Mouse (Mus musculus) hindbrain, embryonic 14.5 days (tissue): ENCODE results near the gene Nat10. TPM values are rescaled to one million over a fixed set of nuclear protein-coding genes. Genes with fewer than 3 reads are reported as not detected.

Experiments
- ATAC-seq: fragments of 200-750 bp; cut with Nextera tagmentation; 2 replicates; pipeline ENCODE4 v1.8.0; 2017; ENCODE audit warnings: moderate number of reproducible peaks, mild to moderate bottlenecking, moderate TSS enrichment, moderate library complexity; ENCODE audit not compliant: low FRiP score
- DNase-seq: peaks from one replicate; pipeline ENCODE4 v3.0.0-alpha.2; 2015; ENCODE audit warnings: low spot score
- H3K27ac ChIP-seq: fragments of 300-500 bp; sonication (generic); 2 replicates; pipeline ENCODE4 v1.5.1; 2014; ENCODE audit warnings: mild to moderate bottlenecking, moderate library complexity
- H3K27me3 ChIP-seq: fragments of 300-500 bp; sonication (generic); 2 replicates; pipeline ENCODE4 v1.6.1; 2014; ENCODE audit warnings: mild to moderate bottlenecking, low read length, mixed read lengths; ENCODE audit not compliant: control insufficient read depth, insufficient read depth
- H3K36me3 ChIP-seq: fragments of 300-500 bp; sonication (generic); replicated peaks from 2 replicates; pipeline ENCODE4 v1.6.1; 2014; ENCODE audit not compliant: control insufficient read depth, insufficient read depth
- H3K4me1 ChIP-seq: fragments of 300-500 bp; sonication (generic); replicated peaks from 2 replicates; pipeline ENCODE4 v1.6.1; 2014; ENCODE audit warnings: antibody characterized with exemption, low read length, mixed read lengths; ENCODE audit not compliant: control insufficient read depth, insufficient read depth
- H3K4me2 ChIP-seq: fragments of 300-500 bp; sonication (generic); replicated peaks from 2 replicates; pipeline ENCODE4 v1.6.1; 2014; ENCODE audit warnings: mild to moderate bottlenecking, moderate library complexity
- H3K4me3 ChIP-seq: fragments of 300-500 bp; sonication (generic); replicated peaks from 2 replicates; pipeline ENCODE4 v1.5.1; 2014; ENCODE audit warnings: mild to moderate bottlenecking, low read length
- H3K9ac ChIP-seq: fragments of 300-500 bp; sonication (generic); 2 replicates; pipeline ENCODE4 v1.6.1; 2014
- H3K9me3 ChIP-seq: fragments of 300-500 bp; sonication (generic); 2 replicates; pipeline ENCODE4 v1.6.1; 2016; ENCODE audit warnings: low read length; ENCODE audit not compliant: control insufficient read depth
- WGBS: fragments of 180-500 bp; shearing (Covaris S2); extraction: QIAGEN DNeasy Blood & Tissue Kit; methylation state at CpG from one replicate; pipeline ENCODE4 v1.1.7; 2014; 5-methylcytosine and 5-hydroxymethylcytosine counted together
- polyA plus RNA-seq: library from polyadenylated mRNA; unstranded; fragments of >200 nt; fragmentation: Nextera tagmentation; extraction: Ambion mirVana; gene quantifications from 2 replicates; pipeline ENCODE4 v1.2.1, GENCODE M21; 2014

Gene Nat10
- polyA plus RNA-seq, 1 experiment from 2014 or later: 18.3 TPM

DNA sequence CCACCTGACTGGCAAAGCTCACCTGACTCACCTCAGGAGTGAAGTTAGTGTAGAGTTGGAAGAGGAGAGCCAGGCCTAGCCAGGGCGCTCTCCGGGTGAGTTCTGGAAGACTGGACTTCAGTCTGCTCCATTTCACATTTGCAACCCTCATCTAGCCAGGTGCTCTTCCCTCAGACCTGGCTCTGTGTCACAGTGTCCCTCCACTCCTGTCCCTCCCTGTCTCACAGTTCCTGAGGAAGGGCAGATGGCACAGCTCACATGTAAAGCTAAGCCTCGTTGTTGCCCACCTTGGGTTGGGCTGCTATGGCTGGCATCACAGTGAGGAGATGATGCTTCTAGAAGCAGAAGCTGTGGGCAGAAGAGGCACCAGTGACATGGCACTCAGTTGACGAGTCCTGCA is 55.2 kb downstream of the Nat10 start:
- no peak overlapping the region for H3K27ac ChIP-seq
- no peaks in the 10 kb centered on the region for H3K9me3 ChIP-seq
- ATAC-seq: no peak
- no peak overlapping the region for H3K4me2 ChIP-seq
- DNase-seq: no peak
- no peaks in the 10 kb centered on the region for H3K27me3 ChIP-seq
- peaks cover 18% of the 10 kb centered on the region; the same call in 1 of the 2 replicates for H3K36me3 ChIP-seq
- no peak overlapping the region for H3K4me3 ChIP-seq
- WGBS: 80% methylated on average over 4 of the region's 4 CpGs
- no peak overlapping the region for H3K9ac ChIP-seq
- peaks cover 17% of the 10 kb centered on the region for H3K4me1 ChIP-seq

DNA sequence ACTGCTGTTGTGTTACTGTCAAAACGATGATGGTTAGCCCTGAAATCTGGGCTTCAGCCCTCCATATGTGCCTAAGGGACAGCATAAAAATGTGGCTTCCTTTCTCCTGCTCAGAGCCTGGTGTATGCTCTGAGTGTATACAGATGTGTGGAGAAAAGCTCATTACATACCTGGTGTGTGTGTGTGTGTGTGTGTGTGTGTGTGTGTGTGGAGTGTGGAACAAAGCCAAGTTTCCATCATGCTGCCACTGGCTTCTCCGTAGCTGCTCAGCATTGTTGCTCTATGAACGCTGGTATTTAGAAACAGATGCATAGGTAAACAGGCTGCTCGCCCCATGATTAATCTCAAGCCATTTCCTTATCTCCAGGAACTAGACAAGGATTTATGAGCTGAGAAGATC is 57.2 kb downstream of the Nat10 start:
- Histone ChIP-seq H3K4me3 (no peak overlapping the region), H3K4me2 (no peak overlapping the region), H3K9me3 (no peaks in the 10 kb centered on the region), H3K4me1 (peaks cover 17% of the 10 kb centered on the region), H3K9ac (no peak overlapping the region), H3K27me3 (no peaks in the 10 kb centered on the region), H3K36me3 (peaks cover 17% of the 10 kb centered on the region; the same call in 1 of the 2 replicates), H3K27ac (0 out of 2 replicates have a peak overlapping the region, but pooled peaks have one; percentile 57)
- WGBS: 53% methylated on average over 4 of the region's 4 CpGs
- ATAC-seq (peak; percentile 53), DNase-seq (no peak)

DNA sequence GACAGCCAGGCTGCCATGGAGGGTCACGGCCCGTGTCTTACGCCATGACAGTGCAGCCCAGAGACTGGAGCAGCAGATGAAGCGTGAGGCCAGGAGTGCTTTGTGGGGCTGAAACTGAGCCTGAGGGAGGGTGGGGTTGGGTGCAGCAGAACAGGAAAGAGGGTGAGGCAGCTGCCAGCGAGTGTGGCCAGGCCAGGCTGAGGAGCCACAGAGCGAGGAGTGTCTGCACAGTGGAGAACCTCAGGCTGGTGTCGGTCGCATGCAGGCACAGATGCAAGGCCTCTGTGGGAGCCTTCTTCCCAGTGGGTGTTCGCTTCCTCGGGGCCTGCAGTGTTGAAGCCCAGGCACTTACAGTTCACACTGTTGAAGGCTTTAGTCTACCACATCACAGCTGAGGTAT is 57.7 kb downstream of the Nat10 start:
- H3K4me2 ChIP-seq: no peak overlapping the region
- DNase-seq (no peak), ATAC-seq (no peak)
- H3K4me1 ChIP-seq: peaks cover 17% of the 10 kb centered on the region
- 0 out of 2 replicates have a peak overlapping the region, but pooled peaks have one; percentile 57 for H3K27ac ChIP-seq
- no peak overlapping the region for H3K4me3 ChIP-seq
- no peaks in the 10 kb centered on the region for H3K9me3 ChIP-seq
- H3K27me3 ChIP-seq: no peaks in the 10 kb centered on the region
- no peak overlapping the region for H3K9ac ChIP-seq
- H3K36me3 ChIP-seq: 0 out of 2 replicates have a peak, but pooled peaks cover 12% of the 10 kb centered on the region
- WGBS: 75% methylated on average over 10 of the region's 10 CpGs

DNA sequence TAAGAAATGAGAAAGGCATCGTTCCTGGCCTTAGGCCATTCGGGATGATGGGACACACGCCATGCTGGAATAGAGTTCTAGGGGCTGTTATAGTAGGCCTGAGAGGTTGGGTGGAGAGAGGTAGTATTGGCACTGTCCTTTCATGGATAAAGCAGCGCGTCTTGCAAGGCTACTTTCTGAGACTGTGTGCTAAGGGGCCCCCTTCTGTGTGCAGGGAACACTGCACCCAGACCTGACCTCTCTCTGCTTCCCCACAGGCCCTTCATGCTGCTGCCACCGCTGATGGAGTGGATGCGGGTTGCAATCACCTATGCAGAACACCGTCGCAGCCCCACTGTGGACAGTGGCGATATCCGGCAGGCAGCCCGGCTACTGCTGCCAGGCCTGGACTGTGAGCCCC is 60.6 kb downstream of the Nat10 start:
- ATAC-seq: no peak

DNA sequence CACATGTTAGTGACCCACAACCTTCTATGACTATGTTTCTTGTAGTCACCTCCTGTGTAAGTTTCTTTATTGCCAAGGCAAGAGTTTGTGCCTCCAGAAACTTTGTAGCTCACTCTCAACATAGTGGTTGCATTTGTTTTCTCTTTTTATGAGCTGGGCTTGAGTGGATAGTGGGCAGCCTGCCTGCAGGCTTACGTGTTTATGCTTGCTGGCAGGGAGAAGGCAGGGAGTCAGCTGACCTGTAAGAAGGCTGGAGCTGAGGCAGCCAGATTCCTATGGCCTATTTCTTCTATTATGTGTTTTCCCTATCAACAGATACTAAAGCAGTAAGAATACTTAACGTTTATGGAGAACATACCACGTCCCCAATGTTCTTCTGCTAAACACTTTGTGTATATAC is 64.9 kb downstream of the Nat10 start:
- no peak for DNase-seq
- Histone ChIP-seq H3K4me2 (no peak overlapping the region), H3K27me3 (no peaks in the 10 kb centered on the region), H3K4me1 (no peaks in the 10 kb centered on the region), H3K9ac (no peak overlapping the region), H3K27ac (no peak overlapping the region), H3K4me3 (no peak overlapping the region), H3K9me3 (no peaks in the 10 kb centered on the region), H3K36me3 (no peaks in the 10 kb centered on the region)
- WGBS: 69% methylated on average over 3 of the region's 3 CpGs
- ATAC-seq: peak; percentile 49; the same call in 1 of the 2 replicates

More for the DNA sequence above, 60.6 kb downstream of the Nat10 start:
- Histone ChIP-seq H3K4me1 (peaks cover 8% of the 10 kb centered on the region; the same call in 1 of the 2 replicates), H3K27ac (no peak overlapping the region), H3K4me2 (no peak overlapping the region), H3K27me3 (no peaks in the 10 kb centered on the region), H3K9me3 (no peaks in the 10 kb centered on the region), H3K36me3 (0 out of 2 replicates have a peak, but pooled peaks cover 5% of the 10 kb centered on the region), H3K4me3 (no peak overlapping the region), H3K9ac (no peak overlapping the region)
- DNase-seq: no peak
- WGBS: 81% methylated on average over 12 of the region's 12 CpGs

DNA sequence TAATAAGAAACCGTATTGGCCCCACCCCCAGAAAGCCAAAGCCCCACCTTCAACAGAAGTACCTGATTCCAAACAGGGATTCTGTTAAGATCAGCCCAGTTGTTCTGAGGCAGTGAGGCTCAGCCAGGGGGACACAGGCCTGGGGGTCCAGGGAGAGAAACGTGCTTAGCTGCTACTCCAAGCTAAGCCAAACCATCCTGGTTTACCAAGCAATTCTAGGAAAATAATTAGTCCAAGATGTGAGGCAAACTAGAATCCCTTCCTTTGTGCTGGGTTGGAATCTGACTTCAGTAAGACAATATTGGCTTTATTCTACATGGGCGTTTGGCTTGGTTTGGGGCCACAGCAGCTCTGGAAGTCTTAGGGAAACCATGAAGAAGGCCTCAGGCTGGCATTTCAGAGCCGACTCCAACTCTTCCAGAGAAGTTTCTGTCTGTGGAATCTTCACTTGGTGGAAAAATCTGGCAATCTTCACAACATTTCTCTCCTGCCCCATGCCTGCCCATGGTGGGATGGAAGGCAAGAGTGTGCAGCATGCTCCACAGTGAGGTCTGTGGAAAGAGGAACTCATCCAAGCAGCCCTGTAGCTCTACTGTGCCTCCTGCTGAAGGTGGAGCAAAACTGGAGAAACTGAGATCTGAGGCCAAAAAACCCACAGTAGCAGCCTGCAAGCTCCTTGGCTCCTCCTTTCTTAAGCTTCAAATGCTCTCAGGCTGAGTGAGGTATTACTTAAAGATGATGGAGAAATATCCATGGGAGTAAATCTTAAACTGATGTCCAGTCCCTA is 66.1 kb downstream of the Nat10 start:
- Histone ChIP-seq H3K4me3 (no peak overlapping the region), H3K9me3 (no peaks in the 10 kb centered on the region), H3K4me2 (no peak overlapping the region), H3K4me1 (peaks cover 8% of the 10 kb centered on the region; the same call in 1 of the 2 replicates), H3K9ac (no peak overlapping the region), H3K36me3 (no peaks in the 10 kb centered on the region), H3K27me3 (no peaks in the 10 kb centered on the region), H3K27ac (no peak overlapping the region)
- ATAC-seq: no peak
- 82% methylated on average over 4 of the region's 4 CpGs for WGBS
- DNase-seq: no peak

DNA sequence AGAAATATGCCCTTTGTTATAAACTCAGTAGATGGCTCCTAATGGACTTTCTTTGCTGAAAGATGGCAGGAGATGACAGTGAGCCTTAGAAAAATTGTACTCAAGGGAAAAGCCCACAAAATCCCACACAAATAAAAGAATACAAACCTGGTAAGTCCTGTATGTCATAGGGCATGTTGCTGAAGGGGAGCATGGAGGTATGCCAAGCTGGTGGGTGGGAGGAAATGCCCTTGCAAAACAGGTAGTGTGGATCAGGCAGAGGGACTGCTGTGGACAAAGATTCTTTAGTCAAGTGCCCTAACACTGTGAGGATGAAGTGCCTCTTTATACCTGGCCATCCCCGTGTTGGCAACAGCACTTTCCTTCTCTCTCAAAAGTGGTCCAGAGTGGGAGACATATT is 68.3 kb downstream of the Nat10 start:
- 97% methylated on average over 1 of the region's 1 CpGs for WGBS
- DNase-seq: no peak
- no peak overlapping the region for H3K4me3 ChIP-seq
- H3K27me3 ChIP-seq: no peaks in the 10 kb centered on the region
- no peaks in the 10 kb centered on the region for H3K36me3 ChIP-seq
- H3K27ac ChIP-seq: no peak overlapping the region
- H3K4me1 ChIP-seq: peaks cover 8% of the 10 kb centered on the region; the same call in 1 of the 2 replicates
- H3K9ac ChIP-seq: no peak overlapping the region
- no peak for ATAC-seq
- no peak overlapping the region for H3K4me2 ChIP-seq
- H3K9me3 ChIP-seq: no peaks in the 10 kb centered on the region

DNA sequence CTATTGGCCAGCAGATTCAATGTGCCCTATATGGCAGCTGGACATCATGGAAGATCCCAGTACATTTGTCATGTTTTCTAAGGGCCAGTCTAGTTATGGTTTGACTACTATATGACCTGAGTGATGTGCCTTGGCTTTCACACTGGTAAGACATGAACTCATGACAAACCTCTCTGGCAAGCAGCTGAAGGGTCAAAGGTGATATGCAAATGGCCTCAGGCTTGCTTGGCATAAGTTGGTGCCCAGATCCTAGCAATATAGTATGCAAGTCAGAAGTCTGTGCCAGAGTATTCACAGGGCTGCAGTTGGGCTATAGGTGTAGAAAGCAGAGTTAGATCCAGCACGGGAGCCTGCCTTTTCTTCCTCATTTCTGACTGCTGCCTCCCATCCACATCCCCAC is 69.8 kb downstream of the Nat10 start:
- ATAC-seq (no peak), DNase-seq (no peak)
- H3K27me3 ChIP-seq: no peaks in the 10 kb centered on the region
- H3K36me3 ChIP-seq: no peaks in the 10 kb centered on the region
- H3K27ac ChIP-seq: peak overlapping the region; percentile 44; the same call in 1 of the 2 replicates
- H3K9me3 ChIP-seq: no peaks in the 10 kb centered on the region
- no peak overlapping the region for H3K4me3 ChIP-seq
- no peak overlapping the region for H3K9ac ChIP-seq
- peaks cover 8% of the 10 kb centered on the region; the same call in 1 of the 2 replicates for H3K4me1 ChIP-seq
- WGBS: 88% methylated on average over 1 of the region's 1 CpGs
- H3K4me2 ChIP-seq: no peak overlapping the region

DNA sequence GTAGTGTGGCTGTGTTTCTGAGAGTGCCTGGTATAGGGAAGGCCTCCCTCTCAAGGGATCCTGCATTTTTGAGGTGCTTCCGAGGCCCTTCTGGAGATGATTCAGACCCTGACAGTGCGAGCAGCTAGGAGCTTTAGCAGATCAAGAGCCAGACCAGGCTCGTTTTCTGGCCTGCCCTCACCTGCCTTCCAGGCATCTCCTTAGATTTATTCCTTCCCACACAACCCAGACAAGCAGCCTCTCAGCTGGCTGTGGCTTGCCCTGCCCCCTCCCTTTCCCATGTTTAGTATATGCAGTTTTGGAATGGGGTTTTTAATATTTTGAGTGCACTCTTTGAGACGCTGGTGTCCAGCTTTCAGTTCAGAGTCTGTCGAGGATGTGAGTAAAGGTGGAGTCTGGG is 70.2 kb downstream of the Nat10 start:
- peak overlapping the region; percentile 44 for H3K27ac ChIP-seq
- peak; percentile 41 for ATAC-seq
- no peak for DNase-seq
- H3K4me1 ChIP-seq: peaks cover 8% of the 10 kb centered on the region; the same call in 1 of the 2 replicates
- H3K4me3 ChIP-seq: no peak overlapping the region
- no peaks in the 10 kb centered on the region for H3K27me3 ChIP-seq
- H3K4me2 ChIP-seq: no peak overlapping the region
- WGBS: 35% methylated on average over 5 of the region's 5 CpGs
- H3K9me3 ChIP-seq: no peaks in the 10 kb centered on the region
- no peak overlapping the region for H3K9ac ChIP-seq
- H3K36me3 ChIP-seq: no peaks in the 10 kb centered on the region
